Mouse (Mus musculus) testis, adult 2 months (tissue): ENCODE data around the gene Thrap3.

ENCODE experiments used
- CTCF ChIP-seq: fragments of 200-500 bp; IDR thresholded peaks from 2 replicates; pipeline ENCODE4 v1.5.1; 2012; ENCODE audit warnings: low read depth, mild to moderate bottlenecking, inconsistent platforms, low read length, moderate library complexity; ENCODE audit not compliant: control insufficient read depth, insufficient read depth, insufficient replicate concordance
- POLR2A ChIP-seq: fragments of 200-500 bp; IDR thresholded peaks from 2 replicates; pipeline ENCODE4 v1.6.1; 2012; ENCODE audit warnings: low read depth, mild to moderate bottlenecking, inconsistent platforms, low read length, moderate library complexity; ENCODE audit not compliant: control insufficient read depth

DNA sequence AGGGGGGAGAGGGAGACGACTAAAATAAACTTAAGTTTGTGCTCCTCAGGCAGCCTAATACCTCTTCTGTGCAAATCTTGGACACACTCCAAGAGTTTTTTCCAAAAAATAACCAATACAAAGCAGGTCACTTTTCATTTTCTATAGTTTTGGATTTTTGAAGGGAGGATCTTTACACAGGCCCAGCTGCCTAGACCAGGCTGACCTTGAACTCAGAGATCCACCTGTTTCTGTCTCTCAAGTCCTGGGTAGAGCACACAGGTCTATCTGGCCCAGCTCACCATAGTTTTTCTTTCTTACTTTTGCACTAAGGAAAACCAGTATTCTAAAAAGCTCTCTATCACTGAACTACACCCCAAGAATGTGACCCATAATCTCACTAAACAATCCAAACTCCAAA lies 2.5 kb downstream of the Thrap3 start:
- TF ChIP-seq CTCF (no peak), POLR2A (no peak)
